8 mouse cellular contexts compared by ENCODE assay signal in genomic region chr11:51582713-51583112, GRCm38 (mm10). TPM values are rescaled to one million over a fixed set of nuclear protein-coding genes. Genes with fewer than 3 reads are reported as not detected.
DNase-seq lines count a peak whose midpoint lies in the region; ATAC-seq and TF ChIP-seq lines count a peak whose summit lies in the region.

No protein-coding gene starts in this region.

- DNase-seq in neural tube, embryonic 10.5 days (ENCODE audit: extremely low spot score, low spot score): peak; percentile 74
- peak; percentile 88 for DNase-seq in adrenal gland, adult 8-10 months
- peak; percentile 88 for DNase-seq in embryo, embryonic 11 days
- peak; percentile 85 for DNase-seq in induced T-regulatory cell, adult 2 months (ENCODE audit: low read depth)
- DNase-seq in liver, embryonic 14.5 days (ENCODE audit: low read depth in 3 of 3, low spot score in 3 of 3): peak; percentile 55 to 66 (median 60)
- peak; percentile 86 for DNase-seq in retina, embryonic 14.5 days (ENCODE audit: low spot score)
- DNase-seq in urinary bladder, postnatal 25 days (ENCODE audit: low spot score): peak; percentile 62

- ATAC-seq in neural tube, embryonic 15.5 days (ENCODE audit: low FRiP score): no peak
- ATAC-seq in liver, embryonic 14.5 days (ENCODE audit: insufficient read depth): no peak

- H3K4me2 ChIP-seq in neural tube, embryonic 15.5 days: no peak overlapping the region
- no peak overlapping the region for H3K4me2 ChIP-seq in liver, embryonic 14.5 days (ENCODE audit: low read depth)

- WGBS in neural tube, embryonic 15.5 days: 25% methylated on average over 8 of the region's 8 CpGs
- 25% methylated on average over 8 of the region's 8 CpGs for WGBS in liver, embryonic 14.5 days (ENCODE audit: insufficient replicate concordance)

- no peak overlapping the region for H3K9ac ChIP-seq in neural tube, embryonic 15.5 days (replicated peaks)
- H3K9ac ChIP-seq in liver, embryonic 14.5 days (replicated peaks): no peak overlapping the region

- peaks cover 11% of the 10 kb centered on the region for H3K36me3 ChIP-seq in neural tube, embryonic 15.5 days
- H3K36me3 ChIP-seq in liver, embryonic 14.5 days (replicated peaks; ENCODE audit: control insufficient read depth, insufficient read depth, low read depth): peaks cover 15% of the 10 kb centered on the region

- TF ChIP-seq EP300 in liver, embryonic 14.5 days (IDR thresholded peaks at IDR 0.05; ENCODE audit: low read depth): no peak

- H3K4me3 ChIP-seq in neural tube, embryonic 15.5 days (replicated peaks): no peak overlapping the region
- H3K4me3 ChIP-seq in liver, embryonic 14.5 days (ENCODE audit: insufficient read depth in 1 of 2, low read depth in 2 of 2, low read length in 2 of 2): no peak overlapping the region

- H3K27me3 ChIP-seq in neural tube, embryonic 15.5 days (replicated peaks): no peaks in the 10 kb centered on the region
- no peaks in the 10 kb centered on the region for H3K27me3 ChIP-seq in liver, embryonic 14.5 days (ENCODE audit: control insufficient read depth, insufficient read depth, low read length)

- H3K27ac ChIP-seq in neural tube, embryonic 15.5 days (replicated peaks): no peak overlapping the region
- no peak overlapping the region for H3K27ac ChIP-seq in liver, embryonic 14.5 days

- H3K4me1 ChIP-seq in neural tube, embryonic 15.5 days: peaks cover 20% of the 10 kb centered on the region
- H3K4me1 ChIP-seq in liver, embryonic 14.5 days (replicated peaks; ENCODE audit: control insufficient read depth in 2 of 2, insufficient read depth in 2 of 2, low read length in 1 of 2): peaks cover 18 to 27% of the 10 kb centered on the region in 2 experiments

- TF ChIP-seq CTCF in liver, embryonic 14.5 days (IDR thresholded peaks at IDR 0.05; ENCODE audit: low read depth): peak; percentile 88

- no peaks in the 10 kb centered on the region for H3K9me3 ChIP-seq in neural tube, embryonic 15.5 days (replicated peaks)
- H3K9me3 ChIP-seq in liver, embryonic 14.5 days (ENCODE audit: control insufficient read depth, low read length): no peaks in the 10 kb centered on the region

RNA-seq across cellular contexts. Expression of gene Phykpl, which starts 1.8 kb away (rescaled TPM):
- polyA plus RNA-seq in neural tube, embryonic 15.5 days (2015; fragmentation: Nextera tagmentation; extraction: Ambion mirVana): 8.1 and 10.9 TPM in 2 replicates
- total RNA-seq in adrenal gland, adult 8-10 months (2022): 10 to 100 TPM; 27.2 to 39.4 (median 33.3) TPM
- 7.3 and 10.1 TPM in 2 replicates for polyA plus RNA-seq in liver, embryonic 14.5 days (2012; rRNA removed)
- 10.7 TPM in 2 replicates for polyA plus RNA-seq in liver, embryonic 14.5 days (2014; fragmentation: Nextera tagmentation; extraction: Ambion mirVana)

RNA-seq across cellular contexts. Expression of gene Hnrnpab, which starts 23.9 kb away (rescaled TPM):
- polyA plus RNA-seq in neural tube, embryonic 15.5 days (2015; fragmentation: Nextera tagmentation; extraction: Ambion mirVana): 241 and 285 TPM in 2 replicates
- 100 to 1,000 TPM; 219 to 321 (median 266) TPM for total RNA-seq in adrenal gland, adult 8-10 months (2022)
- 215 and 260 TPM in 2 replicates for polyA plus RNA-seq in liver, embryonic 14.5 days (2012; rRNA removed)
- polyA plus RNA-seq in liver, embryonic 14.5 days (2014; fragmentation: Nextera tagmentation; extraction: Ambion mirVana): 220 and 252 TPM in 2 replicates

RNA-seq across cellular contexts. Expression of gene Nhp2, which starts 36.8 kb away (rescaled TPM):
- polyA plus RNA-seq in neural tube, embryonic 15.5 days (2015; fragmentation: Nextera tagmentation; extraction: Ambion mirVana): 96.3 and 117 TPM in 2 replicates
- total RNA-seq in adrenal gland, adult 8-10 months (2022): 10 to 100 TPM; 52.2 to 75.1 (median 56.2) TPM
- polyA plus RNA-seq in liver, embryonic 14.5 days (2012; rRNA removed): 64.1 and 78.3 TPM in 2 replicates
- polyA plus RNA-seq in liver, embryonic 14.5 days (2014; fragmentation: Nextera tagmentation; extraction: Ambion mirVana): 136 and 144 TPM in 2 replicates

RNA-seq across cellular contexts. Expression of gene Rmnd5b, which starts 53.0 kb away (rescaled TPM):
- 79.1 and 79.8 TPM in 2 replicates for polyA plus RNA-seq in neural tube, embryonic 15.5 days (2015; fragmentation: Nextera tagmentation; extraction: Ambion mirVana)
- 10 to 100 TPM; 42.4 to 60.2 (median 51.6) TPM for total RNA-seq in adrenal gland, adult 8-10 months (2022)
- 15.2 and 15.6 TPM in 2 replicates for polyA plus RNA-seq in liver, embryonic 14.5 days (2012; rRNA removed)
- 19.0 and 20.5 TPM in 2 replicates for polyA plus RNA-seq in liver, embryonic 14.5 days (2014; fragmentation: Nextera tagmentation; extraction: Ambion mirVana)
